Mouse (Mus musculus) heart, adult 11 months (tissue): ENCODE measurements at regions not wholly inside any gene's neighbourhood (a gene's known extent, or its start where the extent isn't known, plus 50 kb on each side); places are given as distances from the start of the nearest gene placed in this dataset.
"Not testable (repeated sequence)": the region's sequence is repeated elsewhere in the genome, so short reads cannot be mapped to it uniquely, and the experiment has no call there.

ENCODE experiments used
- DNase-seq: peaks from one replicate; pipeline ENCODE4 v3.0.0; 2022

DNA sequence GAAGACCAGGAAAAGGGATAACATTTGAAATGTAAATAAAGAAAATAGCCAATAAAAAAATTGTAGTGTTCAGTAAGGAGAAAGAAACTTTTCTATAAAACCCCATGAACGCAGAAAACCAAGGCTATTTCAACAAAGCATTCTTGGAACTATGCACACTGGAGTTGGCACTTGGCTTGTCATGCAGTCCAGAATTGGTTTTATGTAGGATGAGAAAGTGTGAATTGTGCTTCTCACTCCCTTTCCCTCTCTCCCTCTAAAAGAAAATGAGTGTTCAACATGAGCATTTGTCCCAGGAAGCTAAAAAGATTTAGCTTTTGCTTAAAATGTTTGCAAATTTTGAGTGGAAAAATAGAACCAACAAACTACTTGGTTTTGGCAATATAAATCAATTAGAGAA is 841.6 kb upstream of the Adam24 start:
- no peak for DNase-seq

- no peak for DNase-seq
Observed at GRCm38 (mm10) chr8:39846854-39847253, 828.0 kb upstream of the Adam24 start.

DNA sequence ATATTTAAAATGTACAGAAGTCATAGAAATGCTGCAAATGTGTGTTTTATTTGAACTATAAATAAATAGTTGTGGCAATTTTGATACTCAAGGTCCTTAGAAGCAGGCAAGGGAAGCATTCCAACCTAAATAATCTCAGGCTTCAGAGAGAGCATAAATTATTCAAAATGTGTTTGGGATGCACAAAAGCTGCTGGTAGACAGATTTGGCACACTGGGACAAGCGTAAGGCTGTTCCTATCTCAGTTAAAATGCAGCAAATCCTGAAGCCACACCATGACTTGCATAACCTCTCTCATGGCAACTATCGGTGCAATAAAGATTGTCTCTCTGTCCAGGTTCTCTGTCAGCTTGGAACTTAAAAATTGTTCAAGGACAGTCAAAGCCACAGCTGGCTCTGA is 812.3 kb upstream of the Adam24 start:
- DNase-seq = no peak

DNA sequence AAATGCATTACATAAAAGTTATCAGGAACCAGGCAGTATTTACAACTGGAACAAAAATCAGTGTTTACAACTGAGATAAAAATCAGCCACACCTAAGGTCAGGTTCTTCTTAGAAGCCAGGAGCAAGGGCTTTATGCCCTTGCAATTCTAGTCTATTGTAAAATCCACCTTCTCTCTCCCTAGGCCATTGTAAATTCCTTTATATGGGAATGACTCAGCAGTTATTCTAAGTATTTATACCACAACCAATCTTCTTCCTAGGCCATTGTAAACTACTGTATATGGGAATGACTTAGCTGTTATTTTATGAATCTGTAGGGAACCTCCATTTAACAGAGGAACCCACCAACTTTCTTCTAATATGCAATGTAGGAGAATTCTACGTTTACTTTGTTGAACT is 772.6 kb upstream of the Adam24 start:
- DNase-seq = no peak

GRCm38 (mm10) chr8:39912926-39913325 is 762.0 kb upstream of the Adam24 start:
- DNase-seq = no peak

DNA sequence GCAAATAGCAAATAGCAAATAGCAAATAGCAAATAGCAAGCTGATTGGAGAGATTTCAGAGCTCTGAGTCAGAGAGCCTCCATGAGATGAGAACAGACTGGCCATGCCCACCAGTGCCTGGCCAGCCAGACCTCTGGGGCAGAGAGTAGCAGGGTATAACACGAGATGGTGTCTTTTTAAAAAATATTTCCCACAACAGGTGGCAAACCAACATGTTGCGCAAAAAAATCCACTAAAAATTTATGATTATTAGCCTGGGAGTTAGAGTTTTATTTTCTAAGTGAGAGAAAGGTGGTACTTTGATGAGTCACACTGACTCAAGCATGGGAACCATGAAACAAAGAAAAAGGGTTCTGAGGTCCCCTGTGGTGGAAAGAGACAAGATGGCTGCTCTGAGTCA is 753.5 kb upstream of the Adam24 start:
- DNase-seq = no peak

- DNase-seq = no peak
Observed at GRCm38 (mm10) chr8:39923741-39924140, 751.1 kb upstream of the Adam24 start.

DNA sequence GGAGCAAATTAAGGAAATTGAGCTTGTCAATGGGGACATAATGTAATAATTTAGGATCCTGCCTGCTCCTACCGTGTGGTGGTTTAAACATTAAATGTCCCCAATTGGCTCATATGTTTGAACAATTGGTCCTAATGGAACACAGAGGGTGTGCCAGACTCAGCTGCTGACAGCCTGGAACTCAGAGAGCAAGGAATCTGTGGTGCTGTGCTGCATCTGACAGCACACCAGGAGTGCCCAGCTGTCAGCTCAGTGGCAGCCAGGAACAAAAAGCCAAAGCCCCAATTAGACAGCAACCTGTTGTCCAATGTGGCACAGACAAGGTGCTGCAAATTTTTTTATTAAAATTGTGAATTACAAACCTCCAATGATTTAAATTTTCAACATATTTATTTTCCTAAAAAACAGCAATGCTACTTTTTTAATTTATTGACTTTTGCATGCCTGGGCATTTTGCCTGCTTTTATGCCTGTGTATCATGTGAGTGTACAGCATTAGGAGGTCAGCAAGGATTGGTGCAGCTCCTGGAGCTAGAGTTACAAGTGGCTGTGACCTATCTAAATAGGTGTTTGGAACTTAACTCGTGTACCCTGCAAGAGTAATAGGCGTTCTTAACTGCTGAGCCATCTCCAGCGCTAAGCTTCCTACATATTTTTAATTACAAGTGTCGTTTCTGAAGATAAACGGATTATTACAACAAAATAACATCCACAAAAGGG is 724.5 kb upstream of the Adam24 start:
- no peak for DNase-seq

- no peak for DNase-seq
Observed at GRCm38 (mm10) chr8:39954497-39954896, 720.4 kb upstream of the Adam24 start.

DNA sequence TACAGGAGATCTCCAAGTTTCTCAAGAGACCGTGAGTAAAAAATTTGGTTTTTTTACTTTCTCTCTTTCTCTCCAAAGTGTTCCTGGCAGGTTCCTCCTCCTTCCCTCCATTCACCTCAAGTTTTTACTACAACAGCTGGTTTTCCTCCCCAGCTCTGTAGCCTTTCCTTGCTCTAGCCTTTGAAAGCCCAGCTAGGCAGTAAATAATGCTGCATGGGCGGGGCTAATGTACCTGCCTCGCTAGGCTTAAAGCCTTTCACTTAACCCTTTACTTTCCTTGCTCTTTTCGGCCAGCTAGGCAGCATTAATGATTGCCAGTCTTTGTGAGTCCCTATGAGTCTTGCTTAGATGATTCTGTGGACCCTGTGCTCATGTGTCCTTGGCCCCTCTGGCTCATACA is 720.0 kb upstream of the Adam24 start:
- DNase-seq = no peak

DNA sequence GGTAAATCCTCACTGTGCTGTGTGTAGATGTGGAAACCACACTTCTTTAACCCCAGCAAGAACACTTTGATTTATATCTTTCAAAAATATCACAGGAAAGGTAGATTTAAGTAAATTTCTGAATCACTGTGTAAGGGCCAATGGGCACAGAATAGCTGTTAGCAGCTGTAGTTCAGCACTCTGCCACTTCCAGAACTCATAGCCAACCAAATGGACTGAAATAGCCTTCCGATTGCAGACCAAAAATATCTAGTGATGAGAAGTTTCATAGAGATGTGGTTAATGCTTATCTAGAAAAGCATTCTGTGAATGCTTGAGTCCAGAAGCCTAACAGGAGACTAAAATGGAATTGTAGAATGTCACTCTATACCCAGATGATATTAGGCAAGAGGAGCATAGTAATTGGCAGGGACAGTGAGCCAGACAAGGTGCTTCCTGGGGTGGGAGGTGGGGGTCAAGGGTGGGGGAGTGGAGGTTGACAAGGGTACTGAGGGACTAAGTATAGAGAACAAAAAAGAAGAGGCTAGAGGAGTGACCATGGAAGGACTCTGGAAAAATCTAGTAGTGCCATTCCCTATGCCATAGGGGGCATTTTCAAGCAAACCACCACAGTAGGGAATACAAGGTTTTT is 669.6 kb upstream of the Adam24 start:
- peak; percentile 66 for DNase-seq

- peak; percentile 13 for DNase-seq
Observed at GRCm38 (mm10) chr8:40019281-40019943, 655.5 kb upstream of the Adam24 start.

GRCm38 (mm10) chr8:40064145-40064544 is 610.7 kb upstream of the Adam24 start:
- no peak for DNase-seq

GRCm38 (mm10) chr8:40071131-40071530 is 603.7 kb upstream of the Adam24 start:
- no peak for DNase-seq

DNA sequence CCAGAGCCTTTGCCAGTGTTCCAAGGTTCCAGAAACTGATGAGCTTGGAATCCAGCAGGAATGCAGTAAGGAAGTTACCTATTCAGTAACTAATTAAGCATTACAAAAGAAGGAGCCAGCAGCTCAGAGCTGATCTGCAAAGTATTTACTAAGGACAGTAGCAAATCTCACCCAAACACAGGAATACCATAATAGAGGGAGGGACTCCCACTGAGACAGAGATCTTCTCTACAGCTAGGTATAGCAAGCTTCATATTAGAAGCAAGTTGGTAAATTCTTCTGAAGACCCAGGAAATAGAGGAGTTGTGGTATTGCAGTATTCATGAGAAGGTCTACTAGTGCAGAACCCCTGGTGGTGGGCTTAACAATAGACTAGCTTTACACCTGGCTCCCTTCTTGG is 593.9 kb upstream of the Adam24 start:
- DNase-seq = not testable (repeated sequence)

GRCm38 (mm10) chr8:40084129-40084528 is 590.7 kb upstream of the Adam24 start:
- DNase-seq = no peak

- no peak for DNase-seq
Observed at GRCm38 (mm10) chr8:40089377-40089776, 585.5 kb upstream of the Adam24 start.

- no peak for DNase-seq
Observed at GRCm38 (mm10) chr8:40124402-40124801, 550.5 kb upstream of the Adam24 start.

DNA sequence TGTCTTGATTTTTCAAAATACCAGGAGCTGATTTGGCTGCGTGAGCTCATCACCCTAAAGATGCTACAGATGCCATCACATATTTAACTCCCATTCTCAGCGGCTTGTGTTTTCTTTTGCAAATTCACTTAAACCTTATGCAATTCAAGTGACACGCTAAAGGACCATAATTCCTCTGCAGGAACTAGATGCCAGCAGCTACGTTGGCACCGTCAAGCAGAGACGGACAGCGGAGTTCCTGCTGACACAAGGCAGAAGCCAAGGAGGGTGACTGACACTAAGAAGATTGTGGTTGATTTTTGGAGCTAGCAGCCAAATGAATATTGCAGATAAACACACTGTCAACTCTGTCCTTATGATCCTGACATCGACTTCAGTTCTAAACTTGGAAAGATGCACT is 547.7 kb upstream of the Adam24 start:
- peak; percentile 83 for DNase-seq

DNA sequence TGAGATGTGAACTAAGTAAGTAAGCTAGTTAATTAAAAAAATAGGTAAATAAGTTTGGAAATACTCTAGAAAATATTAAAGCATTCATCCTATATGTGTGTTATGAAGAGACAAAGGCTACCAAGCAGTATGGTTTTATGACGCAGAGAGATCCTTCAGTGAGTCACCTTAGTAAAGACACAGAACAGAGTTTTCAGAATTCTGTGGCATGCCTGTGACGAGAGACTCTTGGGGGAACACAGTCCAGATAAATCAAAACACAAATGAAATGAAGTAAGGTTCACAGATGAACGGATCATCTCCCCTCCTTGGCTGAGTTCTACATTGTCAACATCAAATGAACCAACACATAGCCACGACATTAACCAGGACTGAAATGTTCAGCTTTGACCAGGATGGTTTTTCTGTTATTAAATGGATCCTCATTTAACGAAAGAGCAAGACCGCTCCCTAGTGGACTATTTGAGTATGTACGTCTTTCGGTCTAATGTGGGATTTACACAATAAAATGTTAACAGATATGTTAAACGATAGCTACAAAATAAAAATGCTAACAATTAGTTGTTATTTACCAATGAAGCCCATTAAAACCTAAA is 542.1 kb upstream of the Adam24 start:
- no peak for DNase-seq

DNA sequence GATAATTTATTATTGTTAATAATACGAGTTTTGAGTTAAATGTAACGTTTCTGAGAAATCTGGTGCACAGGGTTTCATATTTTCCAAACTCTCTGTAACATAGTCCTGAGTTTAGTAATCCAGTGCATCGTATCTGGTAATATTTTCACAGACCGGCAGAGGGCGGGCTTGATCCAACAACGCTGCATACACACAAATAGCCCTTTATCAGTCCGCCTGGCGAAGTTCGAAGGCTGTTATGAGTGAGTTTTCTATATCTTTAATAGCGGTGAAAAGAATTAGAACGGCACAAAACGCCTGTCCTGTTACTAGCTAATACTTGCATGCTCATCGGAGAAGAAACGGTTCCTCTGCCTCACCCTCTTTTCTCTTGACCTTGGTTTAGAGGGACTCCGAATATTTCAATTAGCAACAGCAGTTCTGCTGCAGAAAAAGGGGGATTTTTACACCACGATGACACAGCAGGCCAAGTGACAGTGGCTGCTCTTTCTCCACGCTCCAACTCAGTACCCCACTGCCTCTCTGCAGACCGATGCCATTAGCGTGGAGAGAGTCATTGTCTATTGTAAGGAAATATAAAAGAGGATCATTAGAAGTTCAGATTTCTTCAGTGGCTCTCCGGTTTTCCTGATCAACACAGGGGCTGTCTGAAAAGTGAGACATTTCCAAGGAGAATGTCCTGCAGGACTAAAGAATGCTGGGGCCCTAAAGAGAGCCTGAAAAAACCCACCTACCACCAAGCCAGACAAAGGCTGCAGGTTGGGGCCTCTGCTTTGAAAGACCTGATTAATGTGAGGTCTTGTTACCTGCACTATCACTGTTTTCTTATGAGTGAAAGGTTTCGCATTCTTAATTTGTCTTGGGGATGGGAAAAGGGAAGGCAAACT is 523.7 kb upstream of the Adam24 start:
- DNase-seq = peak; percentile 81

- DNase-seq = no peak
Observed at GRCm38 (mm10) chr8:40152451-40152850, 522.4 kb upstream of the Adam24 start.
